Mouse (Mus musculus): ENCODE results near the gene Nckap1. TPM values are rescaled to one million over a fixed set of nuclear protein-coding genes. Genes with fewer than 3 reads are reported as not detected.
A peak's percentile ranks its signal among the peaks of the same experiment; 100 is the strongest.

Gene Nckap1
- 74.4 and 75.9 TPM in 2 replicates for polyA plus RNA-seq (2015; fragmentation: Nextera tagmentation; extraction: Ambion mirVana)

DNA sequence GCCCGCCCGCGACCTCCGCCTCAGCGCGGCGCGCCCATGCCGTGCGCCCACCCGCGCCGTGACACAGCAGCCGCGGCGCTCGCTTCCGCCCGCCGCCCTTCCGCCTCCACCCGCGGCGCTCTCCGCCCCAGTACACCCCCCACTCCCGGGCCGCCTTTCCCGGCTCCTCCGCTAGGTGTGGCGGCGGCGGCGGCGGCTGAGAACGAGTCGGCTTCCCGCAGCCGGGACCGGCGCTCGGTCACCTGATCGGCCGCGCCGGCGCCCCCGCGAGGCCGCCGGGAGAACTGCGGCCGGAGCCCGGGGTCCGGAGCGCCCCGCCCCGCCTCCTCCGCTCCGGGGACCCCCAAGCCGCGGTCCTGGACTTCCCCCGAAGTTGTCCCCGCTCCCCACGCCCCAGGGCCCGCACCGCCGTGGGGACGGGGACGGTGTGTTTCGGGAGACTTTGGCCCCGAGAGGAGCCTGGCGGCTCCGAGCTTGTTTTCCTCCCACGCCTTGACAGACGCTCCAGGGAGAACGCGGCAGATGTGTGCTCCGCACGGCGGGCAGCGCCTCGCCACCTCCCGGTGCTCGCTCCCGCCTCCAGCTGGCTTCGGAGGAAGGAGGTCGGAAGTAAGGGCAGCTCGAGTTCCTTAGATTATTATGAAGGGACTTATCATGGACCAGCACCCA, at the start of gene Nckap1:
Gene Nckap1 (minus strand): TSS at position 338 of the 669 bp plus-strand sequence.
- H3K4me3 ChIP-seq (replicated peaks), result peak within 1 kb of the TSS; percentile 96
- peaks cover 20% of the 10 kb centered on the region for H3K4me1 ChIP-seq
- 1% methylated on average over 69 of the region's 88 CpGs for WGBS
- peak within 1 kb of the TSS; percentile 98 for H3K27ac ChIP-seq
- no peaks in the 10 kb centered on the region for H3K27me3 ChIP-seq
- H3K4me2 ChIP-seq, result peak within 1 kb of the TSS; percentile 68
- peak within 1 kb of the TSS; percentile 97 for H3K9ac ChIP-seq
- peak; percentile 96 for ATAC-seq (replicated peaks; ENCODE audit: low FRiP score)
- no peaks in the 10 kb centered on the region for H3K36me3 ChIP-seq
- H3K9me3 ChIP-seq (replicated peaks), result no peaks in the 10 kb centered on the region

DNA sequence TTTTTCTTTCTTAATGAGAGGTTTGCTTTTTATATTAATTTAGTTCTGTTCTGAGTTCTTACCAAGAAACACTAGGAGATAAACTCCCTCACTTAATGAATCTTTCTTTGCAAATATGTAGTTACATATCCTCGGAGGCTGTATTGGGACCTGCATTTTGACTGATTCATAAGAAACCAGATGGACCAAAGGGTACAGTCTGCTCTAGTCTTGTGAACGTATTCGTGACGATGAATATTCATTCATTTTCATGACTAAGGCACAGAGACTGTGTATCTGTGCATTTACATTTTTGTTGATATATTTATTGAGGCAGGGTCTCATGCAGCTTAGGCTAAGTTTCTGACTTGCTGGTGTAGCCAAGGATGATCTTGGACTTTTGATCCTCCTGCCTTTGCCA, 43.3 kb upstream of the Nckap1 start:
- no peak for ATAC-seq (replicated peaks; ENCODE audit: low FRiP score)

GRCm38 (mm10) chr2:80621921-80622320, 40.7 kb upstream of the Nckap1 start:
- Histone ChIP-seq H3K36me3 (peaks cover 33% of the 10 kb centered on the region), H3K27me3 (no peaks in the 10 kb centered on the region), H3K4me2 (no peak overlapping the region), H3K9me3 (replicated peaks) (no peaks in the 10 kb centered on the region), H3K27ac (no peak overlapping the region), H3K4me1 (peaks cover 5% of the 10 kb centered on the region), H3K9ac (no peak overlapping the region), H3K4me3 (replicated peaks) (no peak overlapping the region)
- no peak for ATAC-seq (replicated peaks; ENCODE audit: low FRiP score)
- 89% methylated on average over 3 of the region's 3 CpGs for WGBS

More for the DNA sequence above, 43.3 kb upstream of the Nckap1 start:
- H3K27me3 ChIP-seq, result no peaks in the 10 kb centered on the region
- H3K36me3 ChIP-seq, result peaks cover 40% of the 10 kb centered on the region
- no peak overlapping the region for H3K9ac ChIP-seq
- no peak overlapping the region for H3K4me3 ChIP-seq (replicated peaks)
- H3K9me3 ChIP-seq (replicated peaks), result no peaks in the 10 kb centered on the region
- WGBS, result 94% methylated on average over 4 of the region's 4 CpGs
- no peak overlapping the region for H3K27ac ChIP-seq
- no peak overlapping the region for H3K4me2 ChIP-seq
- H3K4me1 ChIP-seq, result no peaks in the 10 kb centered on the region

DNA sequence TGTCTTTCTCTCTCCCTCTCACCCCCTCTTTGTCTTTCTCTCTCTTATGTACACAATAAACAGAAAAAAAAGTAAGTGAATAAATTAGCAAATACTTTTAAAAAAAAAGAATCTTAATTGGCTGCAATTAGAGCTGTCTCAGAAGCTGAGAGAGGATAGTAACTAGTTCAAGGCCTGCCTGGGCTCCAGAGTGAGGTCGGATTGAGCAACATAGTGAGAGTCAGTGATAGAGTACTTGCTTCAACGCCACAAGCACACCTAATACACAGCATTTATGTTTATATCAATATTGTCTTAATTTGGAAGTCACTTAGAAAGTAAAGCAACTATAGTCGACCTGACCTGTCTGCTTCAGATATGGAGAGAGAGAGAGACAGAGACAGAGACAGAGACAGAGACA, 37.8 kb upstream of the Nckap1 start:
- Histone ChIP-seq H3K27me3 (no peaks in the 10 kb centered on the region), H3K36me3 (peaks cover 12% of the 10 kb centered on the region; the same call in 1 of the 2 replicates), H3K4me3 (replicated peaks) (no peak overlapping the region), H3K9ac (no peak overlapping the region), H3K4me1 (peaks cover 5% of the 10 kb centered on the region), H3K4me2 (no peak overlapping the region), H3K27ac (no peak overlapping the region), H3K9me3 (replicated peaks) (no peaks in the 10 kb centered on the region)
- ATAC-seq (replicated peaks; ENCODE audit: low FRiP score), result no peak
- 89% methylated on average over 3 of the region's 3 CpGs for WGBS

DNA sequence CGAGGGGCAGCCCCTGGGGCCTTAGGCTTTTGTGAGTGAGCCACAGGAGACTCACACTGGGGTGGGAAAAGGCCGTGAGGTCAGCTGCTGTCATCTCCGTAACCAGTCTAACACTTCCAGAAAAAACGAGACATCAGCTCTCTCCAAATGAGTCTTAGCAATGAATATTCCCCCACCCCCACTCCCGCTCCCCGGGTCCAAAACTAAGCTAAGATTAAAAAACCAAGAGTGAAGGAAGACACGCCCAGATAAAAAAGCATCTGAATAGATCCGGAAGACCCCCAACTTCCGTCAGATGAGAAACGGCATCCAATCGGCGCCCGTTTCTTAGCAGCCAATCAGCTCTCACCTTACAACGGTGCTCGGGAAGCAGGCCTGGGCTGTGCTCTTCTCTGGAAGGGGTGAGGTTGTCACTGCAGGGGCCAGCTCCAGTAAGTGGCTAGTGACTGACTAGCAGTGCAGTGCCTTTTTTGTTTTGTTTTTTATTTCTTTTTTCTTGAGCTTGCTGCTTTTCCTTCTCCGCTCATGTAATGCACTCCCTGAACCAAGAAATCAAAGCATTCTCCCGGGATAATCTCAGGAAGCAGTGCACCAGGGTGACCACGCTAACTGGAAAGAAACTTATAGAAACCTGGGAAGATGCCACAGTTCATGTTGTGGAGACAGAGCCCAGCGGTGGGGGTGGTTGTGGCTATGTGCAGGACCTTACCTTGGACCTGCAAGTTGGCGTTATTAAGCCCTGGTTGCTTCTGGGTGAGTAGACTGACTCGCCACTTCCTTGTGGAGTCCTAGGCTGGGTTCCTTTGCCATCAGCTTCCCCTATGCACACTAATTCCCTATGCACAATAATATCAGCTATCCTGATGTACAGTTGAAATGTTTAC, 35.9 kb upstream of the Nckap1 start, which contains the start of the genes Dusp19 and Nup35:
Gene Dusp19 (plus strand): TSS at position 192 of the 884 bp plus-strand sequence.
Gene Nup35 (plus strand): TSS at position 383 of the 884 bp plus-strand sequence.
- Histone ChIP-seq H3K4me3 (replicated peaks) (peak within 1 kb of the TSS; percentile 67), H3K4me2 (peak within 1 kb of the TSS; percentile 72), H3K9me3 (replicated peaks) (no peaks in the 10 kb centered on the region), H3K27ac (peak within 1 kb of the TSS; percentile 72), H3K4me1 (peaks cover 5% of the 10 kb centered on the region), H3K36me3 (peaks cover 7% of the 10 kb centered on the region; the same call in 1 of the 2 replicates), H3K27me3 (no peaks in the 10 kb centered on the region), H3K9ac (peak within 1 kb of the TSS; percentile 71)
- 2% methylated on average over 21 of the region's 21 CpGs for WGBS
- ATAC-seq (replicated peaks; ENCODE audit: low FRiP score), result peak; percentile 100

DNA sequence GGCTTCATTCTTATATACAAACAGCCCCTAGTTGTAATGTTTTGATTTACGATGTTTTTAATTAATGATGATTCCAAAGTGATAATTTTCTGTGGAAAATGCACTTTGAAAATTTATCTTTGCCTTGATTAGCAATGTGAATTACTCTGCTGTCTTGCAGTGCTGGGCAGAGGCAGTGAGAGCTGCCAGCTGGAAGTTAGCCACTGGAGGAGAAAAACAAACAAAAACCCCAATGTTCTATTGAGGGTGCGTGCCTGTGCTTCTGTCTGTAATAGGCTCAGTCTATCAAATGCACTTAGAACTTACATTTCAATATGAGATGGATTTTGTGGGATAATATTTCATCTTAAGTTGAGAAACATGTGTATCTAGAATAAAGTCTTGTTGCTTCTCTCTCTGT, 31.6 kb upstream of the Nckap1 start:
- Histone ChIP-seq H3K27me3 (no peaks in the 10 kb centered on the region), H3K4me2 (no peak overlapping the region), H3K36me3 (no peaks in the 10 kb centered on the region), H3K9ac (no peak overlapping the region), H3K4me3 (replicated peaks) (no peak overlapping the region), H3K27ac (no peak overlapping the region), H3K4me1 (peaks cover 3% of the 10 kb centered on the region), H3K9me3 (replicated peaks) (no peaks in the 10 kb centered on the region)
- ATAC-seq (replicated peaks; ENCODE audit: low FRiP score), result no peak
- WGBS, result 59% methylated on average over 2 of the region's 2 CpGs

GRCm38 (mm10) chr2:80612286-80612685, 31.1 kb upstream of the Nckap1 start:
- ATAC-seq (replicated peaks; ENCODE audit: low FRiP score), result no peak
- 73% methylated on average over 1 of the region's 1 CpGs for WGBS
- no peak overlapping the region for H3K9ac ChIP-seq
- no peaks in the 10 kb centered on the region for H3K27me3 ChIP-seq
- H3K4me2 ChIP-seq, result no peak overlapping the region
- no peak overlapping the region for H3K4me3 ChIP-seq (replicated peaks)
- H3K27ac ChIP-seq, result no peak overlapping the region
- no peaks in the 10 kb centered on the region for H3K4me1 ChIP-seq
- H3K36me3 ChIP-seq, result no peaks in the 10 kb centered on the region
- H3K9me3 ChIP-seq (replicated peaks), result no peaks in the 10 kb centered on the region

DNA sequence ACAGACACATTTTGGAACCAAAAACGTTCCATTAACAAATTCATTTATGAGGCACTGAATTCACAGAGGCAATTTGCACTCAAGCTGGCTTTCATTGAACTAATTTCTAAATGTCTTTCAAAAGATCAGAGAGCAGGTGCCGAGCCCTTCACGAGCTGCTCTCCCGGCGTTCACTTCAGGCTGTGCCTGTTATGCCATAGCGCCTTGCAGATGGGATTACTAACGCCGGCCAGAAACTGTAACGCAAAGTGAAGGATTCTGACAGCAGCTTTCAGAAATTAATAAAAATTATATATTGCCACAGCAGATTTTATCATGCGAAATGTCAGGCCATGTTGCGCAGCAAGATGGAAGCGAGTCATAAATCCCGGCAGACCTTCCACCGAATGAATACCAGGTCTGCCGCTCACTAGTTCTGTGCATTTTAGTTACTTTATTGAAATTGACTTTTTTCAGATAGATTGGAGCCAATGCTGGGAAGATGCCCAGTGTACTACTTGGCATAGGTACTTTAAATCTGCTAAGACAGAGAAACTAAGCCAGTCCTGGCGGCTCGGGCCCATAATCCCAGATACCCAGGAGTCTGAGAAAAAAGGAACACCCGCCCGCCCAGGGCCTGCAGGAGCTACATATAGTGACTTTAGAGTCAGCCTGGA, 22.7 kb upstream of the Nckap1 start:
- no peak overlapping the region for H3K4me3 ChIP-seq (replicated peaks)
- no peak for ATAC-seq (replicated peaks; ENCODE audit: low FRiP score)
- no peaks in the 10 kb centered on the region for H3K4me1 ChIP-seq
- no peak overlapping the region for H3K4me2 ChIP-seq
- WGBS, result 90% methylated on average over 19 of the region's 19 CpGs
- no peaks in the 10 kb centered on the region for H3K36me3 ChIP-seq
- no peak overlapping the region for H3K9ac ChIP-seq
- H3K9me3 ChIP-seq (replicated peaks), result no peaks in the 10 kb centered on the region
- H3K27me3 ChIP-seq, result no peaks in the 10 kb centered on the region
- no peak overlapping the region for H3K27ac ChIP-seq

DNA sequence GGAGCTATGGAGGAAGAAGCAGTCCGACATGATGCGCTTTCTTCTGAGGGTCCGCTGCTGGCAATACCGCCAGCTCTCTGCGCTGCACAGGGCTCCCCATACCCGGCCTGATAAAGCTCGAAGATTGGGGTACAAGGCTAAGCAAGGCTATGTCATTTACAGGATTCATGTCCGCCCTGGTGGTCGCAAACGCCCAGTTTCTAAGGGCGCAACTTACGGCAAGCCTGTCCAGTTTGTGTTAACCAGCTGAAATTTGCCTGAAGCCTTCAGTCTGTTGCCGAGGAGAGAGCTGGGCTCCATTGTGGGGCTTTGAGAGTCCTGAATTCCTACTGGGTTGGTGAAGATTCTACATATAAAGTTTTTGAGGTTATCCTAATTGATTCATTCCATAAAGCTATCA, 21.6 kb upstream of the Nckap1 start:
- no peaks in the 10 kb centered on the region for H3K9me3 ChIP-seq (replicated peaks)
- H3K4me1 ChIP-seq, result no peaks in the 10 kb centered on the region
- no peak overlapping the region for H3K27ac ChIP-seq
- H3K4me3 ChIP-seq (replicated peaks), result no peak overlapping the region
- no peaks in the 10 kb centered on the region for H3K27me3 ChIP-seq
- WGBS, result 94% methylated on average over 13 of the region's 13 CpGs
- no peak for ATAC-seq (replicated peaks; ENCODE audit: low FRiP score)
- H3K4me2 ChIP-seq, result no peak overlapping the region
- H3K36me3 ChIP-seq, result no peaks in the 10 kb centered on the region
- H3K9ac ChIP-seq, result no peak overlapping the region

GRCm38 (mm10) chr2:80600611-80601010, 19.4 kb upstream of the Nckap1 start:
- Histone ChIP-seq H3K4me2 (no peak overlapping the region), H3K4me1 (no peaks in the 10 kb centered on the region), H3K4me3 (replicated peaks) (no peak overlapping the region), H3K9ac (no peak overlapping the region), H3K36me3 (no peaks in the 10 kb centered on the region), H3K27ac (no peak overlapping the region), H3K27me3 (no peaks in the 10 kb centered on the region), H3K9me3 (replicated peaks) (no peaks in the 10 kb centered on the region)
- ATAC-seq (replicated peaks; ENCODE audit: low FRiP score), result no peak

GRCm38 (mm10) chr2:80599850-80600249, 18.7 kb upstream of the Nckap1 start:
- 92% methylated on average over 3 of the region's 3 CpGs for WGBS
- H3K9ac ChIP-seq, result no peak overlapping the region
- H3K27me3 ChIP-seq, result no peaks in the 10 kb centered on the region
- no peak overlapping the region for H3K27ac ChIP-seq
- H3K4me3 ChIP-seq (replicated peaks), result no peak overlapping the region
- no peak overlapping the region for H3K4me2 ChIP-seq
- H3K4me1 ChIP-seq, result no peaks in the 10 kb centered on the region
- H3K36me3 ChIP-seq, result no peaks in the 10 kb centered on the region
- H3K9me3 ChIP-seq (replicated peaks), result no peaks in the 10 kb centered on the region
- no peak for ATAC-seq (replicated peaks; ENCODE audit: low FRiP score)

DNA sequence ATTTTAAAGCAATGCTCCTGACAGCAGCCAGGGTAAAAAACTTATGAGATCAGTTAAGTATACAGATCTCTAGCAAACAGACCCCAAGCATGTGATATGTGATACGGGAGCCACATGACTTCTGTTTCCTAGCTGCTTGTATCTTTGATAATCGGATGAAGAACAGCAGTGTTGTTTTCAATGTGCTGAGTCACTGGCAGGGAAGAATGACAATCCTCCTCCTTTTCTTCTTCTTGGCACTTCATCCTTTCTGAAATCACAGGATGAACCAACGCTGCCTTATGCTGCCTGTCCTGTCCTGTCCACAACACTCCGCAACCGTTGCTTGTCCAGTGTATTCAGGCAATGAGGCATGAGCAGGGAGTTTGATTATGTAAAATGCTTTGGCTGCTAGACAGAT, 15.8 kb upstream of the Nckap1 start:
- ATAC-seq (replicated peaks; ENCODE audit: low FRiP score), result no peak
- Histone ChIP-seq H3K4me1 (no peaks in the 10 kb centered on the region), H3K27ac (no peak overlapping the region)

More for the DNA sequence above, 15.8 kb upstream of the Nckap1 start:
- WGBS, result 74% methylated on average over 5 of the region's 5 CpGs
- Histone ChIP-seq H3K9me3 (replicated peaks) (no peaks in the 10 kb centered on the region), H3K36me3 (no peaks in the 10 kb centered on the region), H3K9ac (no peak overlapping the region), H3K4me2 (no peak overlapping the region), H3K4me3 (replicated peaks) (no peak overlapping the region), H3K27me3 (no peaks in the 10 kb centered on the region)

Data from kidney, embryonic 15.5 days (tissue).